Mouse (Mus musculus): Measurements from ENCODE around the gene Npffr2. TPM values are rescaled to one million over a fixed set of nuclear protein-coding genes. Genes with fewer than 3 reads are reported as not detected.

The Npffr2 gene
- polyA plus RNA-seq, 1 experiment: 0.59 TPM

GRCm38 (mm10) chr5:89561381-89561780, 34.2 kb downstream of the Npffr2 start:
- Histone ChIP-seq H3K4me3 (replicated peaks; ENCODE audit: extremely low read depth, low read depth, low read length) (no peak overlapping the region), H3K4me1 (ENCODE audit: control insufficient read depth, insufficient read depth, low read length) (no peaks in the 10 kb centered on the region)
- no peak for DNase-seq
- TF ChIP-seq POLR2A (IDR thresholded peaks at IDR 0.05; ENCODE audit: borderline replicate concordance, extremely low read depth, low read depth, low read length) (no peak), CTCF (IDR thresholded peaks at IDR 0.05; ENCODE audit: insufficient read depth, low read length) (no peak)

GRCm38 (mm10) chr5:89578678-89579077, 51.4 kb downstream of the Npffr2 start:
- TF ChIP-seq POLR2A (IDR thresholded peaks at IDR 0.05; ENCODE audit: borderline replicate concordance, extremely low read depth, low read depth, low read length) (no peak), CTCF (IDR thresholded peaks at IDR 0.05; ENCODE audit: insufficient read depth, low read length) (no peak)
- H3K4me1 ChIP-seq (ENCODE audit: control insufficient read depth, insufficient read depth, low read length): no peaks in the 10 kb centered on the region
- no peak overlapping the region for H3K4me3 ChIP-seq (replicated peaks; ENCODE audit: extremely low read depth, low read depth, low read length)
- 49% methylated on average over 1 of the region's 1 CpGs for WGBS
- no peak for DNase-seq

- 88% methylated on average over 1 of the region's 1 CpGs for WGBS
- TF ChIP-seq POLR2A (IDR thresholded peaks at IDR 0.05; ENCODE audit: borderline replicate concordance, extremely low read depth, low read depth, low read length) (no peak), CTCF (IDR thresholded peaks at IDR 0.05; ENCODE audit: insufficient read depth, low read length) (no peak)
- no peaks in the 10 kb centered on the region for H3K4me1 ChIP-seq (ENCODE audit: control insufficient read depth, insufficient read depth, low read length)
- H3K4me3 ChIP-seq (replicated peaks; ENCODE audit: extremely low read depth, low read depth, low read length): no peak overlapping the region
- no peak for DNase-seq
Observed at GRCm38 (mm10) chr5:89579181-89579580, 52.0 kb downstream of the Npffr2 start.

- DNase-seq: no peak
- no peak for TF ChIP-seq CTCF (IDR thresholded peaks at IDR 0.05; ENCODE audit: insufficient read depth, low read length)
- TF ChIP-seq POLR2A (IDR thresholded peaks at IDR 0.05; ENCODE audit: borderline replicate concordance, extremely low read depth, low read depth, low read length): no peak
- 70% methylated on average over 1 of the region's 1 CpGs for WGBS
- no peaks in the 10 kb centered on the region for H3K4me1 ChIP-seq (ENCODE audit: control insufficient read depth, insufficient read depth, low read length)
- no peak overlapping the region for H3K4me3 ChIP-seq (replicated peaks; ENCODE audit: extremely low read depth, low read depth, low read length)
Observed at GRCm38 (mm10) chr5:89581143-89581542, 53.9 kb downstream of the Npffr2 start.

GRCm38 (mm10) chr5:89581742-89582366, 54.6 kb downstream of the Npffr2 start:
- no peaks in the 10 kb centered on the region for H3K4me1 ChIP-seq (ENCODE audit: control insufficient read depth, insufficient read depth, low read length)
- DNase-seq: no peak
- TF ChIP-seq CTCF (IDR thresholded peaks at IDR 0.05; ENCODE audit: insufficient read depth, low read length) (no peak), POLR2A (IDR thresholded peaks at IDR 0.05; ENCODE audit: borderline replicate concordance, extremely low read depth, low read depth, low read length) (no peak)
- no peak overlapping the region for H3K4me3 ChIP-seq (replicated peaks; ENCODE audit: extremely low read depth, low read depth, low read length)
- WGBS: 77% methylated on average over 5 of the region's 5 CpGs

GRCm38 (mm10) chr5:89585021-89585420, 57.8 kb downstream of the Npffr2 start:
- no peak for DNase-seq
- TF ChIP-seq POLR2A (IDR thresholded peaks at IDR 0.05; ENCODE audit: borderline replicate concordance, extremely low read depth, low read depth, low read length): no peak
- TF ChIP-seq CTCF (IDR thresholded peaks at IDR 0.05; ENCODE audit: insufficient read depth, low read length): no peak
- H3K4me3 ChIP-seq (replicated peaks; ENCODE audit: extremely low read depth, low read depth, low read length): no peak overlapping the region
- H3K4me1 ChIP-seq (ENCODE audit: control insufficient read depth, insufficient read depth, low read length): no peaks in the 10 kb centered on the region
- WGBS: 58% methylated on average over 3 of the region's 3 CpGs

GRCm38 (mm10) chr5:89592301-89592700, 65.1 kb downstream of the Npffr2 start:
- Histone ChIP-seq H3K4me3 (replicated peaks; ENCODE audit: extremely low read depth, low read depth, low read length) (no peak overlapping the region), H3K4me1 (ENCODE audit: control insufficient read depth, insufficient read depth, low read length) (no peaks in the 10 kb centered on the region)
- DNase-seq: no peak
- no peak for TF ChIP-seq POLR2A (IDR thresholded peaks at IDR 0.05; ENCODE audit: borderline replicate concordance, extremely low read depth, low read depth, low read length)
- TF ChIP-seq CTCF (IDR thresholded peaks at IDR 0.05; ENCODE audit: insufficient read depth, low read length): no peak
- WGBS: 77% methylated on average over 4 of the region's 4 CpGs

GRCm38 (mm10) chr5:89611322-89612015, 84.2 kb downstream of the Npffr2 start:
- Histone ChIP-seq H3K4me3 (replicated peaks; ENCODE audit: extremely low read depth, low read depth, low read length) (no peak overlapping the region), H3K4me1 (ENCODE audit: control insufficient read depth, insufficient read depth, low read length) (no peaks in the 10 kb centered on the region)
- TF ChIP-seq CTCF (IDR thresholded peaks at IDR 0.05; ENCODE audit: insufficient read depth, low read length) (no peak), POLR2A (IDR thresholded peaks at IDR 0.05; ENCODE audit: borderline replicate concordance, extremely low read depth, low read depth, low read length) (no peak)
- 48% methylated on average over 2 of the region's 2 CpGs for WGBS
- DNase-seq: no peak

- DNase-seq: no peak
- no peak for TF ChIP-seq POLR2A (IDR thresholded peaks at IDR 0.05; ENCODE audit: borderline replicate concordance, extremely low read depth, low read depth, low read length)
- TF ChIP-seq CTCF (IDR thresholded peaks at IDR 0.05; ENCODE audit: insufficient read depth, low read length): no peak
- WGBS: 71% methylated on average over 6 of the region's 6 CpGs
- H3K4me1 ChIP-seq (ENCODE audit: control insufficient read depth, insufficient read depth, low read length): no peaks in the 10 kb centered on the region
- no peak overlapping the region for H3K4me3 ChIP-seq (replicated peaks; ENCODE audit: extremely low read depth, low read depth, low read length)
Observed at GRCm38 (mm10) chr5:89612262-89612661, 85.0 kb downstream of the Npffr2 start.

GRCm38 (mm10) chr5:89631599-89631998, 104.4 kb downstream of the Npffr2 start:
- no peak for TF ChIP-seq CTCF (IDR thresholded peaks at IDR 0.05; ENCODE audit: insufficient read depth, low read length)
- H3K4me3 ChIP-seq (replicated peaks; ENCODE audit: extremely low read depth, low read depth, low read length): no peak overlapping the region
- no peak for DNase-seq
- H3K4me1 ChIP-seq (ENCODE audit: control insufficient read depth, insufficient read depth, low read length): no peaks in the 10 kb centered on the region
- 32% methylated on average over 1 of the region's 1 CpGs for WGBS

Other genes with a start within 250 kb of the Npffr2 start
- 0.53 and 1.7 TPM in 2 replicates for gene Gc, start 69.5 kb upstream of the Npffr2 start, polyA plus RNA-seq (2012; rRNA removed)

Measured in lung, adult 2 months (tissue).